Mouse (Mus musculus) heart, postnatal 0 days (tissue): Measurements from ENCODE around the gene Nhsl1. TPM values are rescaled to one million over a fixed set of nuclear protein-coding genes. Genes with fewer than 3 reads are reported as not detected.

ENCODE experiments used
- ATAC-seq: fragments of 200-750 bp; cut with Nextera tagmentation; 2 replicates; pipeline ENCODE4 v1.8.0; 2017; ENCODE audit warnings: low read depth, moderate number of reproducible peaks, moderate library complexity; ENCODE audit not compliant: insufficient read depth
- DNase-seq: peaks from one replicate; pipeline ENCODE4 v3.0.0-alpha.2; 2016; ENCODE audit warnings: low spot score
- H3K27ac ChIP-seq: fragments of 300-500 bp; sonication (generic); 2 replicates; pipeline ENCODE4 v1.5.1; 2014; ENCODE audit warnings: low read depth, mild to moderate bottlenecking
- H3K27me3 ChIP-seq: fragments of 300-500 bp; sonication (generic); 2 replicates; pipeline ENCODE4 v1.6.1; 2014; ENCODE audit warnings: low read length, mixed read lengths; ENCODE audit not compliant: control insufficient read depth, insufficient read depth
- H3K36me3 ChIP-seq: fragments of 300-500 bp; sonication (generic); replicated peaks from 2 replicates; pipeline ENCODE4 v1.6.1; 2014; ENCODE audit warnings: low read length, mixed read lengths; ENCODE audit not compliant: control insufficient read depth, insufficient read depth
- H3K4me1 ChIP-seq: fragments of 300-500 bp; sonication (generic); 2 replicates; pipeline ENCODE4 v1.6.1; 2014; ENCODE audit warnings: antibody characterized with exemption; ENCODE audit not compliant: control insufficient read depth, insufficient read depth
- H3K4me2 ChIP-seq: fragments of 300-500 bp; sonication (generic); 2 replicates; pipeline ENCODE4 v1.6.1; 2014; ENCODE audit warnings: low read depth, mild to moderate bottlenecking, low read length, moderate library complexity
- H3K4me3 ChIP-seq: fragments of 300-500 bp; sonication (generic); 2 replicates; pipeline ENCODE4 v1.5.1; 2014; ENCODE audit warnings: low read depth, low read length
- H3K9ac ChIP-seq: fragments of 300-500 bp; sonication (generic); replicated peaks from 2 replicates; pipeline ENCODE4 v1.6.1; 2014; ENCODE audit warnings: low read depth, low read length, mixed read lengths
- H3K9me3 ChIP-seq: fragments of 300-500 bp; sonication (generic); replicated peaks from 2 replicates; pipeline ENCODE4 v1.6.1; 2016; ENCODE audit warnings: low read length; ENCODE audit not compliant: control insufficient read depth
- CTCF ChIP-seq: IDR thresholded peaks from 2 replicates; pipeline ENCODE4 v1.5.1; 2016; ENCODE audit warnings: antibody characterized with exemption, control low read depth, low read depth
- EP300 ChIP-seq: IDR thresholded peaks from 2 replicates; pipeline ENCODE4 v1.6.1; 2016; ENCODE audit warnings: antibody characterized with exemption, low read depth
- WGBS: fragments of 180-500 bp; shearing (Covaris S2); extraction: QIAGEN DNeasy Blood & Tissue Kit; methylation state at CpG from one replicate; pipeline ENCODE4 v1.1.7; 2014; 5-methylcytosine and 5-hydroxymethylcytosine counted together
- polyA plus RNA-seq: library from polyadenylated mRNA; unstranded; fragments of >200 nt; fragmentation: Nextera tagmentation; extraction: Ambion mirVana; gene quantifications from 2 replicates; pipeline ENCODE4 v1.2.1, GENCODE M21; 2015
- total RNA-seq: library from RNA; depleted of rRNA; stranded (reverse); fragments of >200 nt; gene quantifications from 2 replicates; pipeline ENCODE4 v1.2.3, GENCODE M21; 2014; ENCODE audit warnings: low replicate concordance

Gene Nhsl1
- total and polyA plus RNA-seq, 2 experiments from 2014 or later = 8.8 to 20.1 TPM

GRCm38 (mm10) chr10:18494249-18494648 is 175.5 kb downstream of the Nhsl1 start:
- WGBS = 33% methylated on average over 7 of the region's 7 CpGs
- TF ChIP-seq EP300 (no peak), CTCF (no peak)
- Histone ChIP-seq H3K36me3 (peaks cover 16% of the 10 kb centered on the region), H3K27ac (peak overlapping the region; percentile 78), H3K9ac (0 out of 2 replicates have a peak overlapping the region, but pooled peaks have one; percentile 4), H3K4me1 (peaks cover 27% of the 10 kb centered on the region), H3K9me3 (no peaks in the 10 kb centered on the region), H3K4me2 (no peak overlapping the region), H3K4me3 (no peak overlapping the region), H3K27me3 (no peaks in the 10 kb centered on the region)
- DNase-seq = no peak
- ATAC-seq = no peak

GRCm38 (mm10) chr10:18497066-18497465 is 178.3 kb downstream of the Nhsl1 start:
- Histone ChIP-seq H3K4me1 (peaks cover 10% of the 10 kb centered on the region; the same call in 1 of the 2 replicates), H3K9ac (no peak overlapping the region), H3K27me3 (no peaks in the 10 kb centered on the region), H3K4me2 (no peak overlapping the region), H3K4me3 (no peak overlapping the region), H3K27ac (0 out of 2 replicates have a peak overlapping the region, but pooled peaks have one; percentile 11), H3K9me3 (no peaks in the 10 kb centered on the region), H3K36me3 (peaks cover 42% of the 10 kb centered on the region)
- WGBS = 80% methylated on average over 7 of the region's 7 CpGs
- ATAC-seq (no peak), DNase-seq (no peak)
- no peak for TF ChIP-seq CTCF

GRCm38 (mm10) chr10:18501997-18502396 is 183.2 kb downstream of the Nhsl1 start:
- ATAC-seq = no peak

GRCm38 (mm10) chr10:18505690-18506089 is 186.9 kb downstream of the Nhsl1 start:
- TF ChIP-seq CTCF (no peak), EP300 (no peak)
- Histone ChIP-seq H3K9me3 (no peaks in the 10 kb centered on the region), H3K27ac (no peak overlapping the region), H3K27me3 (no peaks in the 10 kb centered on the region), H3K4me1 (0 out of 2 replicates have a peak, but pooled peaks cover 11% of the 10 kb centered on the region), H3K36me3 (peaks cover 18% of the 10 kb centered on the region), H3K4me2 (no peak overlapping the region), H3K9ac (no peak overlapping the region), H3K4me3 (no peak overlapping the region)
- no peak for DNase-seq
- ATAC-seq = no peak
- 72% methylated on average over 10 of the region's 10 CpGs for WGBS

More at GRCm38 (mm10) chr10:18501997-18502396, 183.2 kb downstream of the Nhsl1 start:
- Histone ChIP-seq H3K27ac (no peak overlapping the region), H3K9ac (no peak overlapping the region), H3K36me3 (peaks cover 48% of the 10 kb centered on the region), H3K4me2 (no peak overlapping the region), H3K4me1 (0 out of 2 replicates have a peak, but pooled peaks cover 11% of the 10 kb centered on the region), H3K27me3 (no peaks in the 10 kb centered on the region), H3K9me3 (no peaks in the 10 kb centered on the region), H3K4me3 (no peak overlapping the region)
- 84% methylated on average over 3 of the region's 3 CpGs for WGBS
- DNase-seq = no peak
- TF ChIP-seq EP300 = no peak
- TF ChIP-seq CTCF = no peak

- DNase-seq (no peak), ATAC-seq (no peak)
- Histone ChIP-seq H3K36me3 (peaks cover 14% of the 10 kb centered on the region), H3K4me2 (no peak overlapping the region), H3K4me3 (no peak overlapping the region), H3K4me1 (0 out of 2 replicates have a peak, but pooled peaks cover 11% of the 10 kb centered on the region), H3K9ac (no peak overlapping the region), H3K9me3 (no peaks in the 10 kb centered on the region), H3K27ac (0 out of 2 replicates have a peak overlapping the region, but pooled peaks have one; percentile 1), H3K27me3 (no peaks in the 10 kb centered on the region)
- WGBS = 66% methylated on average over 6 of the region's 6 CpGs
- TF ChIP-seq EP300 (no peak), CTCF (no peak)
These were observed 187.7 kb downstream of the Nhsl1 start for GRCm38 (mm10) chr10:18506501-18506946.
